Mouse (Mus musculus) heart, embryonic 12.5 days (tissue): ENCODE measurements around the gene Pcbd1. TPM values are rescaled to one million over a fixed set of nuclear protein-coding genes. Genes with fewer than 3 reads are reported as not detected.
"Not testable (repeated sequence)": the region's sequence is repeated elsewhere in the genome, so short reads cannot be mapped to it uniquely, and the experiment has no call there.

Experiments used
- ATAC-seq: fragments of 200-750 bp; cut with Nextera tagmentation; 2 replicates; pipeline ENCODE4 v1.8.0; 2017; ENCODE audit warnings: moderate TSS enrichment, moderate library complexity; ENCODE audit not compliant: insufficient number of reproducible peaks, low FRiP score
- H3K27ac ChIP-seq: fragments of 300-500 bp; sonication (generic); 2 replicates; pipeline ENCODE4 v1.5.1; 2016; ENCODE audit warnings: mild to moderate bottlenecking, moderate library complexity; ENCODE audit not compliant: poor library complexity, severe bottlenecking
- H3K27me3 ChIP-seq: fragments of 300-500 bp; sonication (generic); replicated peaks from 2 replicates; pipeline ENCODE4 v1.6.1; 2016; ENCODE audit warnings: mild to moderate bottlenecking, moderate library complexity
- H3K36me3 ChIP-seq: fragments of 300-500 bp; sonication (generic); 2 replicates; pipeline ENCODE4 v1.6.1; 2016; ENCODE audit warnings: mild to moderate bottlenecking, moderate library complexity
- H3K4me1 ChIP-seq: fragments of 300-500 bp; sonication (generic); replicated peaks from 2 replicates; pipeline ENCODE4 v1.6.1; 2016; ENCODE audit warnings: mild to moderate bottlenecking
- H3K4me2 ChIP-seq: fragments of 300-500 bp; sonication (generic); 2 replicates; pipeline ENCODE4 v1.6.1; 2016; ENCODE audit warnings: mild to moderate bottlenecking, moderate library complexity
- H3K4me3 ChIP-seq: fragments of 300-500 bp; sonication (generic); 2 replicates; pipeline ENCODE4 v1.5.1; 2016; ENCODE audit warnings: mild to moderate bottlenecking
- H3K9ac ChIP-seq: fragments of 300-500 bp; sonication (generic); 2 replicates; pipeline ENCODE4 v1.6.1; 2016; ENCODE audit warnings: mild to moderate bottlenecking, moderate library complexity
- H3K9me3 ChIP-seq: fragments of 300-500 bp; sonication (generic); replicated peaks from 2 replicates; pipeline ENCODE4 v1.6.1; 2016; ENCODE audit warnings: mild to moderate bottlenecking, moderate library complexity
- WGBS: fragments of 180-500 bp; shearing (Covaris S2); methylation state at CpG from one replicate; pipeline ENCODE4 v1.1.7; 2016; 5-methylcytosine and 5-hydroxymethylcytosine counted together
- polyA plus RNA-seq: library from polyadenylated mRNA; unstranded; fragments of >200 nt; fragmentation: Nextera tagmentation; extraction: Ambion mirVana; gene quantifications from 2 replicates; pipeline ENCODE4 v1.2.1, GENCODE M21; 2016

Pcbd1 gene
- polyA plus RNA-seq, 1 experiment from 2014 or later = 69.1 TPM

- H3K36me3 ChIP-seq = peaks cover 86% of the 10 kb centered on the region
- no peak overlapping the region for H3K4me3 ChIP-seq
- 82% methylated on average over 3 of the region's 3 CpGs for WGBS
- no peak overlapping the region for H3K4me2 ChIP-seq
- H3K9ac ChIP-seq = no peak overlapping the region
- no peaks in the 10 kb centered on the region for H3K27me3 ChIP-seq
- no peaks in the 10 kb centered on the region for H3K4me1 ChIP-seq
- H3K27ac ChIP-seq = no peak overlapping the region
- no peaks in the 10 kb centered on the region for H3K9me3 ChIP-seq
- no peak for ATAC-seq
Measured at GRCm38 (mm10) chr10:61103564-61104114, 14.5 kb downstream of the Pcbd1 start.

GRCm38 (mm10) chr10:61114246-61114720 lies 25.2 kb downstream of the Pcbd1 start:
- Histone ChIP-seq H3K36me3 (peaks cover 50% of the 10 kb centered on the region), H3K27me3 (no peaks in the 10 kb centered on the region), H3K4me2 (no peak overlapping the region), H3K4me3 (no peak overlapping the region), H3K4me1 (no peaks in the 10 kb centered on the region), H3K9ac (no peak overlapping the region), H3K27ac (no peak overlapping the region), H3K9me3 (no peaks in the 10 kb centered on the region)
- no peak for ATAC-seq
- 85% methylated on average over 2 of the region's 2 CpGs for WGBS

GRCm38 (mm10) chr10:61121732-61122131 lies 32.6 kb downstream of the Pcbd1 start:
- peaks cover 27% of the 10 kb centered on the region for H3K36me3 ChIP-seq
- not testable (repeated sequence) for H3K27me3 ChIP-seq, ATAC-seq, H3K4me2 ChIP-seq, H3K9ac ChIP-seq, H3K4me1 ChIP-seq, H3K4me3 ChIP-seq, H3K9me3 ChIP-seq, H3K27ac ChIP-seq
- 84% methylated on average over 4 of the region's 4 CpGs for WGBS

GRCm38 (mm10) chr10:61123276-61123913 lies 34.3 kb downstream of the Pcbd1 start:
- Histone ChIP-seq H3K27ac (no peak overlapping the region), H3K4me3 (no peak overlapping the region), H3K27me3 (no peaks in the 10 kb centered on the region), H3K4me2 (no peak overlapping the region), H3K4me1 (no peaks in the 10 kb centered on the region), H3K9me3 (no peaks in the 10 kb centered on the region), H3K36me3 (peaks cover 27% of the 10 kb centered on the region), H3K9ac (no peak overlapping the region)
- 74% methylated on average over 3 of the region's 3 CpGs for WGBS
- no peak for ATAC-seq

- Histone ChIP-seq H3K27me3 (no peaks in the 10 kb centered on the region), H3K27ac (no peak overlapping the region), H3K4me1 (no peaks in the 10 kb centered on the region), H3K4me2 (no peak overlapping the region), H3K36me3 (peaks cover 22% of the 10 kb centered on the region), H3K9me3 (no peaks in the 10 kb centered on the region), H3K4me3 (no peak overlapping the region), H3K9ac (no peak overlapping the region)
- ATAC-seq = no peak
- WGBS = 74% methylated on average over 2 of the region's 2 CpGs
Measured at GRCm38 (mm10) chr10:61124462-61124861, 35.3 kb downstream of the Pcbd1 start.

GRCm38 (mm10) chr10:61128701-61129365 lies 39.7 kb downstream of the Pcbd1 start:
- Histone ChIP-seq H3K4me2 (no peak overlapping the region), H3K27me3 (no peaks in the 10 kb centered on the region), H3K27ac (no peak overlapping the region), H3K9ac (no peak overlapping the region), H3K36me3 (peaks cover 11% of the 10 kb centered on the region), H3K4me1 (no peaks in the 10 kb centered on the region), H3K4me3 (no peak overlapping the region), H3K9me3 (no peaks in the 10 kb centered on the region)
- 90% methylated on average over 1 of the region's 1 CpGs for WGBS
- ATAC-seq = no peak

- 75% methylated on average over 3 of the region's 3 CpGs for WGBS
- no peaks in the 10 kb centered on the region for H3K9me3 ChIP-seq
- H3K9ac ChIP-seq = no peak overlapping the region
- no peak overlapping the region for H3K4me2 ChIP-seq
- H3K27me3 ChIP-seq = no peaks in the 10 kb centered on the region
- peaks cover 11% of the 10 kb centered on the region for H3K36me3 ChIP-seq
- no peaks in the 10 kb centered on the region for H3K4me1 ChIP-seq
- no peak overlapping the region for H3K27ac ChIP-seq
- ATAC-seq = no peak
- H3K4me3 ChIP-seq = no peak overlapping the region
Measured at GRCm38 (mm10) chr10:61130959-61131358, 41.8 kb downstream of the Pcbd1 start.

GRCm38 (mm10) chr10:61134041-61134440 lies 44.9 kb downstream of the Pcbd1 start:
- Histone ChIP-seq H3K27me3 (no peaks in the 10 kb centered on the region), H3K27ac (no peak overlapping the region), H3K36me3 (peaks cover 5% of the 10 kb centered on the region; the same call in 1 of the 2 replicates), H3K4me1 (no peaks in the 10 kb centered on the region), H3K4me2 (no peak overlapping the region), H3K9ac (no peak overlapping the region), H3K4me3 (no peak overlapping the region), H3K9me3 (no peaks in the 10 kb centered on the region)
- 77% methylated on average over 4 of the region's 4 CpGs for WGBS
- ATAC-seq = no peak

GRCm38 (mm10) chr10:61135226-61135839 lies 46.2 kb downstream of the Pcbd1 start:
- ATAC-seq = no peak
- WGBS = 57% methylated on average over 3 of the region's 3 CpGs
- H3K4me2 ChIP-seq = no peak overlapping the region
- H3K36me3 ChIP-seq = peaks cover 8% of the 10 kb centered on the region
- H3K27me3 ChIP-seq = no peaks in the 10 kb centered on the region
- no peak overlapping the region for H3K27ac ChIP-seq
- no peaks in the 10 kb centered on the region for H3K9me3 ChIP-seq
- H3K4me3 ChIP-seq = no peak overlapping the region
- no peaks in the 10 kb centered on the region for H3K4me1 ChIP-seq
- H3K9ac ChIP-seq = no peak overlapping the region

- no peak for ATAC-seq
- Histone ChIP-seq H3K9me3 (no peaks in the 10 kb centered on the region), H3K27me3 (no peaks in the 10 kb centered on the region), H3K4me1 (no peaks in the 10 kb centered on the region), H3K27ac (no peak overlapping the region), H3K36me3 (peaks cover 6% of the 10 kb centered on the region), H3K4me2 (no peak overlapping the region), H3K4me3 (no peak overlapping the region), H3K9ac (no peak overlapping the region)
- WGBS = 61% methylated on average over 1 of the region's 1 CpGs
Measured at GRCm38 (mm10) chr10:61137567-61137966, 48.4 kb downstream of the Pcbd1 start.

GRCm38 (mm10) chr10:61143343-61143742 lies 54.2 kb downstream of the Pcbd1 start:
- H3K9ac ChIP-seq = no peak overlapping the region
- peaks cover 5% of the 10 kb centered on the region for H3K4me1 ChIP-seq
- WGBS = 90% methylated on average over 2 of the region's 2 CpGs

More at GRCm38 (mm10) chr10:61143343-61143742, 54.2 kb downstream of the Pcbd1 start:
- Histone ChIP-seq H3K4me3 (no peak overlapping the region), H3K36me3 (peaks cover 8% of the 10 kb centered on the region), H3K4me2 (no peak overlapping the region), H3K27ac (no peak overlapping the region), H3K27me3 (no peaks in the 10 kb centered on the region), H3K9me3 (no peaks in the 10 kb centered on the region)
- ATAC-seq = no peak
